Mouse (Mus musculus) hindbrain, embryonic 12.5 days (tissue): ENCODE results near the gene Zfp791. TPM values are rescaled to one million over a fixed set of nuclear protein-coding genes. Genes with fewer than 3 reads are reported as not detected.
A peak's percentile ranks its signal among the peaks of the same experiment; 100 is the strongest.
"Not testable (repeated sequence)": the region's sequence is repeated elsewhere in the genome, so short reads cannot be mapped to it uniquely, and the experiment has no call there.

ENCODE experiments used
- ATAC-seq: fragments of 200-750 bp; cut with Nextera tagmentation; 2 replicates; pipeline ENCODE4 v1.8.0; 2017; ENCODE audit warnings: moderate TSS enrichment; ENCODE audit not compliant: low FRiP score
- H3K27ac ChIP-seq: fragments of 300-500 bp; sonication (generic); 2 replicates; pipeline ENCODE4 v1.5.1; 2016; ENCODE audit warnings: mild to moderate bottlenecking
- H3K27me3 ChIP-seq: fragments of 300-500 bp; sonication (generic); 2 replicates; pipeline ENCODE4 v1.6.1; 2016; ENCODE audit warnings: mild to moderate bottlenecking
- H3K36me3 ChIP-seq: fragments of 300-500 bp; sonication (generic); 2 replicates; pipeline ENCODE4 v1.6.1; 2016; ENCODE audit warnings: mild to moderate bottlenecking
- H3K4me1 ChIP-seq: fragments of 300-500 bp; sonication (generic); 2 replicates; pipeline ENCODE4 v1.6.1; 2016
- H3K4me2 ChIP-seq: fragments of 300-500 bp; sonication (generic); replicated peaks from 2 replicates; pipeline ENCODE4 v1.6.1; 2016; ENCODE audit warnings: mild to moderate bottlenecking
- H3K4me3 ChIP-seq: fragments of 300-500 bp; sonication (generic); 2 replicates; pipeline ENCODE4 v1.5.1; 2016; ENCODE audit warnings: mild to moderate bottlenecking
- H3K9ac ChIP-seq: fragments of 300-500 bp; sonication (generic); 2 replicates; pipeline ENCODE4 v1.6.1; 2016; ENCODE audit warnings: mild to moderate bottlenecking, moderate library complexity
- H3K9me3 ChIP-seq: fragments of 300-500 bp; sonication (generic); replicated peaks from 2 replicates; pipeline ENCODE4 v1.6.1; 2016; ENCODE audit warnings: mild to moderate bottlenecking
- WGBS: fragments of 180-500 bp; shearing (Covaris S2); methylation state at CpG from one replicate; pipeline ENCODE4 v1.1.7; 2016; 5-methylcytosine and 5-hydroxymethylcytosine counted together
- polyA plus RNA-seq: library from polyadenylated mRNA; unstranded; fragments of >200 nt; fragmentation: Nextera tagmentation; extraction: Ambion mirVana; gene quantifications from 2 replicates; pipeline ENCODE4 v1.2.1, GENCODE M21; 2016

The Zfp791 gene
- 1.7 and 2.7 TPM in 2 replicates for polyA plus RNA-seq

- ATAC-seq, result no peak
- Histone ChIP-seq H3K27ac (no peak within 1 kb of the TSS), H3K36me3 (no peaks in the 10 kb centered on the region), H3K4me1 (no peaks in the 10 kb centered on the region; the same call in 1 of the 2 replicates), H3K4me2 (no peak within 1 kb of the TSS), H3K27me3 (no peaks in the 10 kb centered on the region), H3K9me3 (no peaks in the 10 kb centered on the region), H3K4me3 (no peak within 1 kb of the TSS), H3K9ac (no peak within 1 kb of the TSS)
- 78% methylated on average over 3 of the region's 3 CpGs for WGBS
Observed at GRCm38 (mm10) chr8:85122995-85123394, at the start of gene Zfp791. Gene Zfp791 (minus strand): TSS chr8:85123095.

DNA sequence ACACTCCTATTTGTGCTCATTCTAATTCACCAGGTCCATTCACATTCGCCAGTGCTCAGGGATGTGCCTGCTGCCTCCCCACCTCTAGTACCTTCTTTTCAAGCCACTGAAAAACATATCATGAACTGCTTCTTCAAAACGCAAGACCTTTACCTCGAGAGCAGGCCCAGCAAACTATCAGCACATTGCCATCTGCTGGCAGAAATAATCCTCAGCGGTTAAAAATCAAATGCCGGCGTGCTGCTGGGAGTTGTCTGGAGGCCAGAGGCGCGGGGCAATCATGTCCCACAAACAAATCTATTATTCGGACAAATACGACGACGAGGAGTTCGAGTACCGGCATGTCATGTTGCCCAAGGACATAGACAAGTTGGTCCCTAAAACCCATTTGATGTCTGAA lies 48.4 kb upstream of the Zfp791 start:
- Histone ChIP-seq H3K4me3 (no peak overlapping the region), H3K9me3 (peaks cover 3% of the 10 kb centered on the region; the same call in 1 of the 2 replicates), H3K4me1 (no peaks in the 10 kb centered on the region), H3K36me3 (no peaks in the 10 kb centered on the region), H3K9ac (no peak overlapping the region), H3K4me2 (no peak overlapping the region), H3K27me3 (no peaks in the 10 kb centered on the region), H3K27ac (no peak overlapping the region)
- WGBS, result 35% methylated on average over 14 of the region's 14 CpGs
- ATAC-seq, result no peak

DNA sequence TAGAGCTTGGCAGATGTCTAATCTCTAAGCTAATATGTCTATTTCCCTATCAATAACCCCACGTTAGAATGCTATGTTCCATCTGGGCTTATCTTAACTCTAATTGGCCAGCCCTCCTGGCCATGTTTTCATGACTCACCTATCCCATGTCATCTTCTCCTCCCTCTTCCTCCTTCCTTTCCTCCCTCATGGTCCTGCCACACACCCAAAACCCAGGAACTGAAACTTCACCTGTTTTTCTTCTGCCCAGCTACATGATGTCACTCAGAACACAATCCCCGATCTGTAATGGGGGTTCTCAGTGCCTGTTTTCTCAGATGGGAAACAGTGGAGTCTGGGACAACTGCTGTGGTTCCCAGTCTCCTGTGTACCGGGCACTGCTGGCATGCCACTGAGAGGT lies 28.7 kb upstream of the Zfp791 start, which contains the start of gene Cks1brt:
Gene Cks1brt, plus strand, starts transcription at position 301 of the 400 bp plus-strand sequence.
- Histone ChIP-seq H3K27ac (no peak within 1 kb of the TSS), H3K27me3 (no peaks in the 10 kb centered on the region), H3K36me3 (no peaks in the 10 kb centered on the region), H3K4me3 (no peak within 1 kb of the TSS), H3K4me1 (no peaks in the 10 kb centered on the region), H3K9me3 (peaks cover 33% of the 10 kb centered on the region), H3K9ac (no peak within 1 kb of the TSS), H3K4me2 (no peak within 1 kb of the TSS)
- WGBS, result 91% methylated on average over 3 of the region's 3 CpGs
- no peak for ATAC-seq

DNA sequence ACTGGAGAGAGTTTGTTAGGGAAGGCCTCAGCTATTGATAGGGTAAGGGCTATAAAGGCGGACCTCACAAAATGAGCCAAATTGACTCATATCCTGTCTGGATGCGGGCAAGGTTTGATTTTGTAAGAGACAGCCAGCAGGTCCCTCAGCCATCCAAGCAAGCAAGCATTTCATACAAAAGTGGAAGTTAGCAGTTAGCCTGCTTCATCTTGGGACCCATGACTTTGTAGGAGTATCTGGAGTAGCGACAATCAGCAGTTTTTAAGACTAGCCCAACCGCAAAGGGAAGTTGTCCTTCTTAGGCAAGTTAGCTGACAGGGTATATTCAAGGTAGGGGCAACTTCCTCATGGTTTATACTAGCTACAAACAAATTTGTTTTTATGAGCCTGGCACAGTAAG lies 19.6 kb upstream of the Zfp791 start:
- Histone ChIP-seq H3K4me1 (no peaks in the 10 kb centered on the region), H3K9me3 (peaks cover 6% of the 10 kb centered on the region), H3K27ac (no peak overlapping the region), H3K9ac (no peak overlapping the region), H3K4me2 (no peak overlapping the region), H3K4me3 (no peak overlapping the region), H3K36me3 (no peaks in the 10 kb centered on the region), H3K27me3 (no peaks in the 10 kb centered on the region)
- WGBS, result 89% methylated on average over 4 of the region's 4 CpGs
- ATAC-seq, result no peak

GRCm38 (mm10) chr8:85135690-85136089 lies 12.8 kb upstream of the Zfp791 start:
- not testable (repeated sequence) for H3K36me3 ChIP-seq, H3K27me3 ChIP-seq, H3K9ac ChIP-seq, H3K4me3 ChIP-seq, ATAC-seq, H3K4me1 ChIP-seq, H3K4me2 ChIP-seq, H3K27ac ChIP-seq, H3K9me3 ChIP-seq
- WGBS, result 82% methylated on average over 2 of the region's 2 CpGs

- WGBS, result 100% methylated on average over 1 of the region's 1 CpGs
- no peaks in the 10 kb centered on the region for H3K9me3 ChIP-seq
- H3K4me3 ChIP-seq, result no peak overlapping the region
- ATAC-seq, result no peak
- H3K27ac ChIP-seq, result no peak overlapping the region
- peaks cover 9% of the 10 kb centered on the region; the same call in 1 of the 2 replicates for H3K27me3 ChIP-seq
- no peak overlapping the region for H3K4me2 ChIP-seq
- no peak overlapping the region for H3K9ac ChIP-seq
- no peaks in the 10 kb centered on the region for H3K4me1 ChIP-seq
- no peaks in the 10 kb centered on the region for H3K36me3 ChIP-seq
Observed at GRCm38 (mm10) chr8:85132335-85132734, 9.4 kb upstream of the Zfp791 start.

DNA sequence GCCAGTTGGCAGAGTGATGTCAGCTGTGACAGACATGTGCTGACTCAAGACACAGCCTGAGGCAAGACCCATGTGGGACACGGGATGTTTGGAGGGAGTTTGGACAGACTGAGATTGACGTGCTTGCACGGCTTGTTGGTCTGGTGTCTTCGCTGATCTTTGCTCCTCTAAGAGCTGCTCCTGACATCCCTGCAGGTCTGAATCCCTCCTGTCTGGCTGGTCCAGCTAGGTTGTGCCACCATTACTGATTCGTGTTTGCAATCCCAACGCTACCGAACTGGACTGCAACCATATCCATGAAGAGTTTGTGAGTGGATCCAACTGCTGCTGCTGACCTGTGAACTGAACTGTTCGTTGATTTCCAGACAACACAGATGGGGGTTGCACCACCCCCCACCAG lies 796 bp upstream of the Zfp791 start:
- Histone ChIP-seq H3K9ac (no peak overlapping the region), H3K9me3 (no peaks in the 10 kb centered on the region), H3K4me3 (no peak overlapping the region), H3K4me2 (no peak overlapping the region), H3K27ac (no peak overlapping the region), H3K4me1 (no peaks in the 10 kb centered on the region; the same call in 1 of the 2 replicates), H3K36me3 (no peaks in the 10 kb centered on the region), H3K27me3 (no peaks in the 10 kb centered on the region)
- 92% methylated on average over 8 of the region's 8 CpGs for WGBS
- ATAC-seq, result no peak

DNA sequence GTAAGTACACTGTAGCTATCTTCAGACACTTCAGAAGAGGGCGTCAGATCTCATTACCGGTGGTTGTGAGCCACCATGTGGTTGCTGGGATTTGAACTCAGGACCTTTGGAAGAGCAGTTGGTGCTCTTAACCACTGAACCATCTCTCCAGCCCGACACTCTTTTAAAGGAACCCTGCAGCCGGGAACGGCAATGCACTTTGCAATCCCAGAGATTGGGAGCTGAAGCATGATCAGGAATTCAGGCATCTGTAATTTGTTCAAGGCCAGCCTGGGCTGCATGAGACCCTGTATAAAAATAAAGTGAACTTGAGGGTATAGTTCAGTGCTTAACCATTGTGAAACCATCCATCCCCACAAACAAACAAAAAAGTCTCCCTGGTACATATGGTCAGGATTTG lies 2.6 kb downstream of the Zfp791 start:
- ATAC-seq, H3K9ac ChIP-seq, H3K27ac ChIP-seq, H3K4me2 ChIP-seq, H3K27me3 ChIP-seq, H3K4me3 ChIP-seq, H3K36me3 ChIP-seq, H3K9me3 ChIP-seq, H3K4me1 ChIP-seq: not testable (repeated sequence)
- 82% methylated on average over 5 of the region's 5 CpGs for WGBS

DNA sequence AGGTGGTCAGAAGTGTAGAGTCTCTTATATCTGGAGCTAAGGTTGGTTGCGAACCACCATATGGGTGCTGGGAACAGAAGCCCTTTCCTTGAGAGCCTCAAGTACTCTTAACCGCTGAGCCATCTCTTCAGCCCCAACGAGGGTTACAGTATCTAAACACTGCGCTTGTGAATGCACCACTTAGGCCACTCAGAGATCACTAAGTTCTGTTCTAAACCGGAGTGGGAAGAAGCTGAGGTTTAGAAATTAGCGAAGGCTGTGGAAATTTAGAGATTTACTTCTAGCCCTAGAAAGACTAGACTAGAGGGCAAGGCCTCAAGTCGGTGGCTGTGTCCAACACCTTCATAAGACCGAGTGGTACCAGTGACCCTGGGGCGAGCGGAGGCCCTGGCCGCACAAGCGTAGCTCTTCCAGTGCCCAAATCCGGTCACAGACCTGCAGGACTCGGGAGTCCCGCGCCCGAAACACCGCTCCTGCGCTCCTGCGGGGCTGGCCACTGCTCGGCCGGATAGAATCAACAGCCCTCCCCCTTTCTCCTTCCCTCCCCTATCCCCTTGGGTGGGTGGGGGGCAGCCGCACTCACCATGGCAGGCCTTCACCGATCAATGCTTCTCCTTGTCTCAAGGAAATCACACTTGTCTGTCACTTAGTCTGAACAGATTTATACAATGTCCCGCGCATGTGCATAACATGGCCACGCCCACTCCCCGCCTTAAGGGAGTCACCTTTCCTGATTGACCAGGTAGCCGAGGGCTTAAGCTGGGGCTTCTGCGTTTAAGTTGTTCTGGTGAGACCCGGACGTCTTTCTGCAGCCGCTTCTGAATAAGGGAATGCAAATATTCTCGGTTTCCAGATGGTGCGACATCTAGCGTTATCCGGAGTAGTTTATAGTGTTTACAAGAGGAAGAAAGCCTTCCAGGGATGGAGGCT lies 3.6 kb downstream of the Zfp791 start:
- peak overlapping the region; percentile 59 for H3K4me3 ChIP-seq
- 7% methylated on average over 37 of the region's 37 CpGs for WGBS
- no peaks in the 10 kb centered on the region for H3K9me3 ChIP-seq
- H3K27me3 ChIP-seq, result no peaks in the 10 kb centered on the region
- H3K4me1 ChIP-seq, result no peaks in the 10 kb centered on the region; the same call in 1 of the 2 replicates
- no peaks in the 10 kb centered on the region for H3K36me3 ChIP-seq
- H3K9ac ChIP-seq, result peak overlapping the region; percentile 76
- peak overlapping the region; percentile 83 for H3K4me2 ChIP-seq
- H3K27ac ChIP-seq, result peak overlapping the region; percentile 68
- peak; percentile 78 for ATAC-seq

DNA sequence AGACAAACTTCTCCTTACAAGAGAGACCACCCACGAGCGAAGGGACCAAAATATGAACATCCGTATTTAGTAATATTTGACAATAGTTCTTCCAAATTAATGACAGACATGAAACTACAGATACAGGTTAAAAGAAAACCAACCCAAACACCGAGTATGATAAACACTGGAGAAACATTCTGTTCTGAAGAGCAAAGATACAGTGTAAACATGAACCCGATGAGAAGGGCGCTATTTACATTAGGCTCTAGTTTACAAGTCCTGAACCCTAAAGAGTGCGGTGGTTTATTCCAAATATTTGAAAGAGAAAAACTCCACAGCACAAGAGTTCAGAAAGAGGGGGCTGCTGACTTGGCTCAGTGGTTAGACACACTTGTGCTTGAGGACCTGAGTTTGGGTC lies 5.9 kb downstream of the Zfp791 start:
- H3K9me3 ChIP-seq, result no peaks in the 10 kb centered on the region
- no peak overlapping the region for H3K27ac ChIP-seq
- H3K27me3 ChIP-seq, result no peaks in the 10 kb centered on the region
- H3K36me3 ChIP-seq, result no peaks in the 10 kb centered on the region
- 87% methylated on average over 7 of the region's 7 CpGs for WGBS
- H3K9ac ChIP-seq, result no peak overlapping the region
- H3K4me1 ChIP-seq, result no peaks in the 10 kb centered on the region; the same call in 1 of the 2 replicates
- no peak overlapping the region for H3K4me2 ChIP-seq
- ATAC-seq, result no peak
- H3K4me3 ChIP-seq, result no peak overlapping the region

GRCm38 (mm10) chr8:85115501-85115900 lies 7.4 kb downstream of the Zfp791 start:
- WGBS, result 72% methylated on average over 4 of the region's 4 CpGs
- Histone ChIP-seq H3K27ac (no peak overlapping the region), H3K36me3 (peaks cover 13% of the 10 kb centered on the region), H3K9me3 (no peaks in the 10 kb centered on the region), H3K4me1 (no peaks in the 10 kb centered on the region; the same call in 1 of the 2 replicates), H3K4me2 (no peak overlapping the region), H3K4me3 (no peak overlapping the region), H3K9ac (no peak overlapping the region), H3K27me3 (no peaks in the 10 kb centered on the region)
- ATAC-seq, result no peak

DNA sequence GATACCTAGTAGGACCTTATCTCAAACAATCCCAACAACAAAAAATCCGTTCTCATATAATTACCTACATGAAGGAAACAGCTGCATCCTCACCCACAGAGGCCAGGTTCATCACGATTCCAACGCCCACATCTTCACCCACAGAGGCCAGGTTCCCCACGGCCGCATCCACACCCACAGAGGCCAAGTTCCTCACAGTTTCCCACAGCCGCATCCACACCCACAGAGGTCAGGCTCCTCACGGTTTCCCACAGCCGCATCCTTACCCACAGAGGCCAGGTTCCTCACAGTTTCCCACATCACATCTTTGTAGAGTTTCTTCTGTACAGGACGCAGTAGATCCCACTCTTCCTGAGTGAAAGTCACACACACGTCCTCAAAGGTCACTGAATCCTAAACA lies 9.7 kb downstream of the Zfp791 start:
- ATAC-seq, result no peak
- no peak overlapping the region for H3K4me2 ChIP-seq

More for the DNA sequence above, 9.7 kb downstream of the Zfp791 start:
- peaks cover 28% of the 10 kb centered on the region for H3K36me3 ChIP-seq
- no peak overlapping the region for H3K4me3 ChIP-seq
- WGBS, result 95% methylated on average over 10 of the region's 10 CpGs
- no peak overlapping the region for H3K9ac ChIP-seq
- no peak overlapping the region for H3K27ac ChIP-seq
- no peaks in the 10 kb centered on the region for H3K27me3 ChIP-seq
- H3K4me1 ChIP-seq, result no peaks in the 10 kb centered on the region
- H3K9me3 ChIP-seq, result no peaks in the 10 kb centered on the region
